Mouse (Mus musculus): Measurements from ENCODE around the gene Inf2. TPM values are rescaled to one million over a fixed set of nuclear protein-coding genes. Genes with fewer than 3 reads are reported as not detected.
A peak's percentile ranks its signal among the peaks of the same experiment; 100 is the strongest.

Inf2 gene
- polyA plus RNA-seq, 1 experiment = 33.6 TPM

GRCm38 (mm10) chr12:112644180-112644854 is 55.7 kb downstream of the Inf2 start, which contains the start of gene Siva1:
Gene Siva1 (plus strand): TSS chr12:112644679.
- 0 out of 2 replicates have a peak, but pooled peaks cover 3% of the 10 kb centered on the region for H3K4me1 ChIP-seq (ENCODE audit: control insufficient read depth, insufficient read depth, low read length)
- peak; percentile 97 for DNase-seq
- WGBS = under 1% methylated on average over 44 of the region's 46 CpGs
- TF ChIP-seq POLR2A (IDR thresholded peaks at IDR 0.05; ENCODE audit: borderline replicate concordance, extremely low read depth, low read depth, low read length) (no peak), CTCF (IDR thresholded peaks at IDR 0.05; ENCODE audit: insufficient read depth, low read length) (no peak)
- H3K4me3 ChIP-seq (replicated peaks; ENCODE audit: extremely low read depth, low read depth, low read length) = peak within 1 kb of the TSS; percentile 63

DNA sequence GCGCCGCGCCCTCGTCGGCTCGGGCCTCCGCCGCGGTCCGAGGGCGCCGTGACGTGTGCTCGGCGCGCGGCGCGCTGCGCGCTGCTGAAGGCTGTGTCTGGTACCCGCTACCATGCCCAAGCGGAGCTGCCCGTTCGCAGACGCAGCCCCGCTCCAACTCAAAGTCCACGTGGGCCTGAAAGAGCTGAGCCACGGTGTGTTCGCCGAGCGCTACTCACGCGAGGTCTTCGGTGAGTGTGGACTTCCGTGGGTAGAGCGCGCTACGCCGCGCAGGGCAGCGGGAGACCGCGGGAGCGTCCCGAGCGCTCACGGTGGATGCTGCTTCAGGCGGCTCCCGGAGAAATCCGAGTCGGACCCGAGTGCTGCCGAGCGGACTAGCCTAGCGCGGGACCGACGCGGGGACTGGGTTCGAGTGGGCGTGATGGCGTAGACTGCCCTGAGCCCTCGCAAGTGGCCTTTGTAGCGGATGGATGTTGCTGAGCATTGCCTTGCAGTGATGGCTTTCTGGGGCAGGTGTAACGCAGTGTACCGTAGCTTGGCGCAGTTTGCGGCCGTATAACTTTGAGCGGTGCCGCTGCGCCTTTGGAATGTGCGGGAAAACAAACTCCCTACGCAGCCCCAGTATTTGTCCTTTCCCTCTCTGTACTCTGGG is 56.4 kb downstream of the Inf2 start:
- Histone ChIP-seq H3K4me3 (replicated peaks; ENCODE audit: extremely low read depth, low read depth, low read length) (peak overlapping the region; percentile 63), H3K4me1 (ENCODE audit: control insufficient read depth, insufficient read depth, low read length) (0 out of 2 replicates have a peak, but pooled peaks cover 3% of the 10 kb centered on the region)
- TF ChIP-seq POLR2A (IDR thresholded peaks at IDR 0.05; ENCODE audit: borderline replicate concordance, extremely low read depth, low read depth, low read length) (peak; percentile 84; the same call in 1 of the 2 replicates), CTCF (IDR thresholded peaks at IDR 0.05; ENCODE audit: insufficient read depth, low read length) (no peak)
- under 1% methylated on average over 75 of the region's 75 CpGs for WGBS
- DNase-seq = no peak

GRCm38 (mm10) chr12:112646139-112646538 is 57.6 kb downstream of the Inf2 start:
- 50% methylated on average over 6 of the region's 6 CpGs for WGBS
- Histone ChIP-seq H3K4me3 (replicated peaks; ENCODE audit: extremely low read depth, low read depth, low read length) (no peak overlapping the region), H3K4me1 (ENCODE audit: control insufficient read depth, insufficient read depth, low read length) (0 out of 2 replicates have a peak, but pooled peaks cover 3% of the 10 kb centered on the region)
- no peak for TF ChIP-seq CTCF (IDR thresholded peaks at IDR 0.05; ENCODE audit: insufficient read depth, low read length)
- no peak for TF ChIP-seq POLR2A (IDR thresholded peaks at IDR 0.05; ENCODE audit: borderline replicate concordance, extremely low read depth, low read depth, low read length)
- DNase-seq = no peak

GRCm38 (mm10) chr12:112648081-112648480 is 59.5 kb downstream of the Inf2 start:
- DNase-seq = no peak
- Histone ChIP-seq H3K4me1 (ENCODE audit: control insufficient read depth, insufficient read depth, low read length) (0 out of 2 replicates have a peak, but pooled peaks cover 3% of the 10 kb centered on the region), H3K4me3 (replicated peaks; ENCODE audit: extremely low read depth, low read depth, low read length) (no peak overlapping the region)
- 78% methylated on average over 5 of the region's 5 CpGs for WGBS
- TF ChIP-seq POLR2A (IDR thresholded peaks at IDR 0.05; ENCODE audit: borderline replicate concordance, extremely low read depth, low read depth, low read length) (no peak), CTCF (IDR thresholded peaks at IDR 0.05; ENCODE audit: insufficient read depth, low read length) (no peak)

GRCm38 (mm10) chr12:112651778-112652439 is 63.3 kb downstream of the Inf2 start:
- no peak for DNase-seq
- 48% methylated on average over 5 of the region's 5 CpGs for WGBS
- Histone ChIP-seq H3K4me3 (replicated peaks; ENCODE audit: extremely low read depth, low read depth, low read length) (no peak overlapping the region), H3K4me1 (ENCODE audit: control insufficient read depth, insufficient read depth, low read length) (no peaks in the 10 kb centered on the region)
- TF ChIP-seq POLR2A (IDR thresholded peaks at IDR 0.05; ENCODE audit: borderline replicate concordance, extremely low read depth, low read depth, low read length) (no peak), CTCF (IDR thresholded peaks at IDR 0.05; ENCODE audit: insufficient read depth, low read length) (no peak)

GRCm38 (mm10) chr12:112653157-112653824 is 64.7 kb downstream of the Inf2 start:
- TF ChIP-seq POLR2A (IDR thresholded peaks at IDR 0.05; ENCODE audit: borderline replicate concordance, extremely low read depth, low read depth, low read length) (no peak), CTCF (IDR thresholded peaks at IDR 0.05; ENCODE audit: insufficient read depth, low read length) (peak; percentile 98)
- DNase-seq = peak; percentile 83

GRCm38 (mm10) chr12:112654076-112654475 is 65.5 kb downstream of the Inf2 start:
- TF ChIP-seq CTCF (IDR thresholded peaks at IDR 0.05; ENCODE audit: insufficient read depth, low read length) (no peak), POLR2A (IDR thresholded peaks at IDR 0.05; ENCODE audit: borderline replicate concordance, extremely low read depth, low read depth, low read length) (no peak)
- H3K4me3 ChIP-seq (replicated peaks; ENCODE audit: extremely low read depth, low read depth, low read length) = no peak overlapping the region
- no peak for DNase-seq
- no peaks in the 10 kb centered on the region for H3K4me1 ChIP-seq (ENCODE audit: control insufficient read depth, insufficient read depth, low read length)
- WGBS = 94% methylated on average over 5 of the region's 5 CpGs

More at GRCm38 (mm10) chr12:112653157-112653824, 64.7 kb downstream of the Inf2 start:
- Histone ChIP-seq H3K4me3 (replicated peaks; ENCODE audit: extremely low read depth, low read depth, low read length) (no peak overlapping the region), H3K4me1 (ENCODE audit: control insufficient read depth, insufficient read depth, low read length) (no peaks in the 10 kb centered on the region)
- 39% methylated on average over 7 of the region's 7 CpGs for WGBS

DNA sequence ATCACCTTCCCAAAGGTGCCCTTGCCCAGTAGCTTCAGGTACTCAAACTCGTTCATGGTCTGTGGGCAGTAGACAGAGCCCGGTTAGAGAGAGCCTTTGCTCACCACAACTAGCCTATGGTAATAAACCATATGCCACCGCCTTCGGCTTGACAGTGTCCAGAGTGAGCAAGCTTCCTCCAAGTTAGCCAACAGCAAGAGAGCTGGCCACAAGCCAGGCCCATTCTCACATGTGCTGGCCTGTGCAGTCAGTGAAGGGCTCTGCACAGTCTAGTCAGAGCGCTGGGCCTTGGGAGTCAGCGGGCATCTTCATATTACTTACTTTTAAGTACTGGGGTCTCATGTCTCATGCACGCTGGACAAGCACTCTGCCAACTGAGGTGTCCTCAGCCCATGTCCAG is 70.0 kb downstream of the Inf2 start:
- TF ChIP-seq CTCF (IDR thresholded peaks at IDR 0.05; ENCODE audit: insufficient read depth, low read length) = no peak
- TF ChIP-seq POLR2A (IDR thresholded peaks at IDR 0.05; ENCODE audit: borderline replicate concordance, extremely low read depth, low read depth, low read length) = no peak
- Histone ChIP-seq H3K4me3 (replicated peaks; ENCODE audit: extremely low read depth, low read depth, low read length) (no peak overlapping the region), H3K4me1 (ENCODE audit: control insufficient read depth, insufficient read depth, low read length) (no peaks in the 10 kb centered on the region; the same call in 1 of the 2 replicates)
- 78% methylated on average over 7 of the region's 7 CpGs for WGBS
- no peak for DNase-seq

DNA sequence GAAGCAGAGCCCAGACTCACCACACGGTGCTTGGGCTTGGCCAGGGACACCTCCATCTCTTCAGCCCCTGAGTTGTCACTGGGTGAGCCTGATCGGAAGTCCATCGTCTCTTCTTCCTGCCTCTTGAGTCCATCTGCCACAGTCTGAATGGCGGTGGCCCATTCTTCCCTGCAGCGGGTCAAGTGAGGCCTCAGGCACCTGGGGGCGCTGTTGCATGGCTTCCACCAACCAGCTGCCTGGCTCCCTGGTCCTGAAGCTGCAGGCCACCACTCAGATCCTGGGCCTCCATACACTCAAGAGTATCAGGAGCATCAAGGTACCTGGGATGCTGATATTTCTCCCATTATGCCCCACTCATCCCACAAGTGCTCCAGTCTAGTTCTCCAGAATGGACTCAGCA is 70.5 kb downstream of the Inf2 start:
- peak; percentile 73 for DNase-seq
- WGBS = 71% methylated on average over 6 of the region's 6 CpGs
- H3K4me1 ChIP-seq (ENCODE audit: control insufficient read depth, insufficient read depth, low read length) = peaks cover under 1% of the 10 kb centered on the region; the same call in 1 of the 2 replicates
- H3K4me3 ChIP-seq (replicated peaks; ENCODE audit: extremely low read depth, low read depth, low read length) = no peak overlapping the region
- no peak for TF ChIP-seq POLR2A (IDR thresholded peaks at IDR 0.05; ENCODE audit: borderline replicate concordance, extremely low read depth, low read depth, low read length)
- 0 out of 2 replicates have a peak, but pooled peaks have one; percentile 19 for TF ChIP-seq CTCF (IDR thresholded peaks at IDR 0.05; ENCODE audit: insufficient read depth, low read length)

Measured in lung, adult 2 months (tissue).